Mouse (Mus musculus) forebrain, embryonic 13.5 days (tissue): ENCODE measurements at regions not wholly inside any gene's neighbourhood (a gene's known extent, or its start where the extent isn't known, plus 50 kb on each side); places are given as distances from the start of the nearest gene placed in this dataset.
A peak's percentile ranks its signal among the peaks of the same experiment; 100 is the strongest.

Experiments used
- ATAC-seq: fragments of 200-750 bp; cut with Nextera tagmentation; 2 replicates; pipeline ENCODE4 v1.8.0; 2017
- H3K27ac ChIP-seq: fragments of 300-500 bp; sonication (generic); 2 replicates; pipeline ENCODE4 v1.5.1; 2015; ENCODE audit warnings: inconsistent platforms, mild to moderate bottlenecking, moderate library complexity
- H3K27me3 ChIP-seq: fragments of 300-500 bp; sonication (generic); 2 replicates; pipeline ENCODE4 v1.6.1; 2015; ENCODE audit warnings: mild to moderate bottlenecking, inconsistent platforms
- H3K36me3 ChIP-seq: fragments of 300-500 bp; sonication (generic); 2 replicates; pipeline ENCODE4 v1.6.1; 2015; ENCODE audit warnings: mild to moderate bottlenecking, inconsistent platforms; ENCODE audit not compliant: poor library complexity, severe bottlenecking
- H3K4me1 ChIP-seq: fragments of 300-500 bp; sonication (generic); 2 replicates; pipeline ENCODE4 v1.6.1; 2015; ENCODE audit warnings: inconsistent platforms
- H3K4me2 ChIP-seq: fragments of 300-500 bp; sonication (generic); 2 replicates; pipeline ENCODE4 v1.6.1; 2015; ENCODE audit warnings: inconsistent platforms, mild to moderate bottlenecking, moderate library complexity
- H3K4me3 ChIP-seq: fragments of 300-500 bp; sonication (generic); 2 replicates; pipeline ENCODE4 v1.5.1; 2015; ENCODE audit warnings: mild to moderate bottlenecking, inconsistent platforms
- H3K9ac ChIP-seq: fragments of 300-500 bp; sonication (generic); 2 replicates; pipeline ENCODE4 v1.6.1; 2015; ENCODE audit warnings: mild to moderate bottlenecking, inconsistent platforms
- H3K9me3 ChIP-seq: fragments of 300-500 bp; sonication (generic); replicated peaks from 2 replicates; pipeline ENCODE4 v1.6.1; 2016; ENCODE audit warnings: inconsistent platforms
- WGBS: fragments of 180-500 bp; shearing (Covaris S2); methylation state at CpG from one replicate; pipeline ENCODE4 v1.1.7; 2015; 5-methylcytosine and 5-hydroxymethylcytosine counted together

GRCm38 (mm10) chr4:50291397-50291945 lies 445.9 kb upstream of the Grin3a start:
- no peaks in the 10 kb centered on the region for H3K4me1 ChIP-seq
- H3K36me3 ChIP-seq: no peaks in the 10 kb centered on the region

GRCm38 (mm10) chr4:50286602-50287001 lies 441.1 kb upstream of the Grin3a start:
- Histone ChIP-seq H3K9ac (no peak overlapping the region), H3K36me3 (no peaks in the 10 kb centered on the region), H3K27ac (no peak overlapping the region), H3K27me3 (no peaks in the 10 kb centered on the region), H3K4me2 (no peak overlapping the region), H3K9me3 (no peaks in the 10 kb centered on the region), H3K4me3 (no peak overlapping the region), H3K4me1 (no peaks in the 10 kb centered on the region)
- 75% methylated on average over 2 of the region's 2 CpGs for WGBS
- no peak for ATAC-seq

More at GRCm38 (mm10) chr4:50291397-50291945, 445.9 kb upstream of the Grin3a start:
- Histone ChIP-seq H3K27ac (no peak overlapping the region), H3K4me3 (no peak overlapping the region), H3K9ac (no peak overlapping the region), H3K27me3 (no peaks in the 10 kb centered on the region), H3K4me2 (no peak overlapping the region), H3K9me3 (no peaks in the 10 kb centered on the region)
- WGBS: 79% methylated on average over 3 of the region's 3 CpGs
- ATAC-seq: peak; percentile 57; the same call in 1 of the 2 replicates

DNA sequence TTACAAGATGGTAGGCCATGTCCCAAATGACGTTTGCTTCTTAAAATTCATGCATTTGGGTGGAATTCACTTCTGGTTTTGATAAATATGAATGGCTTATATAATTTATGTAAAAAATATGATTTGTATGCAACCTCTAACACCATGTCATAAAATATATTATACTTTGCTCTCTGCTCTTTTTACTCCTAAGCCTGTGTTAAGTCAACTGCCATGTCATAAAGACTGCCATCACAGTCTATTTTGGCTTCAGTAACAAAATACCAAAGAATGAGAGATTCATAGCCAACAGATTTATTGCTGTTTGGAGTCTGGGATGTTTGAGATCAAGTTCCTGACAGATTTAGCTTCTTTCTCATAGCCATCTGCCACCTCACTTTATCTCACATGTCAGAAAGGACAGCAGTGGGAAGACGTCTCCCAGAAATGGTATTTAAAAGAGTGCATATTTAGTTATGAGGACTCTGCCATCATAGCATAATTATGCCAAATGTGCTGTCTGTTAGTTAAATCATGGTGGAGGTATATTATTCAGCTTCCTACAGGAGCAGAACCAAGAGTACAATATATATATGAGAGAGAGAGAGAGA lies 413.6 kb upstream of the Grin3a start:
- Histone ChIP-seq H3K4me3 (no peak overlapping the region), H3K9ac (no peak overlapping the region), H3K4me2 (no peak overlapping the region), H3K4me1 (no peaks in the 10 kb centered on the region), H3K9me3 (no peaks in the 10 kb centered on the region), H3K27ac (no peak overlapping the region), H3K27me3 (no peaks in the 10 kb centered on the region), H3K36me3 (no peaks in the 10 kb centered on the region)
- peak; percentile 59; the same call in 1 of the 2 replicates for ATAC-seq
- WGBS: 78% methylated on average over 2 of the region's 2 CpGs

DNA sequence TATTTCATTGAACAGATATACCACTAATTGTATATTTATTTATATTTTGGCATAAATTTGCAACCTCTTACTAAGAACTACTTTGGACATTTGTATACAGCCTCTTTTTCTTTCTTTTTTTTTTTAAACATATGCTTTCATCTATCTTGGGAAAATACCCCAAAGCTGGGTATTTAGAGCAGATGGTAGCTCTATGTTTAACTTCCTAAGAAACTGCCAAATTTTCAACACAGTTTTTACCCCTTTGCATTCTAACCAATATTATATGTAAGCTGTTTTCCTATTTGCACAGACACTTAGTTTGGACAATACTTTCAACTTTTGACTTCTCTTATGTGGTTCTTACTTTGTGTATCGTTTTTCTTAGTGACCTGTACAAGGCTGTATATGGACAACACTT lies 396.5 kb upstream of the Grin3a start:
- Histone ChIP-seq H3K27me3 (no peaks in the 10 kb centered on the region), H3K36me3 (no peaks in the 10 kb centered on the region), H3K4me3 (no peak overlapping the region), H3K9me3 (no peaks in the 10 kb centered on the region), H3K4me2 (no peak overlapping the region), H3K4me1 (no peaks in the 10 kb centered on the region), H3K9ac (no peak overlapping the region), H3K27ac (no peak overlapping the region)
- no peak for ATAC-seq
- WGBS: 73% methylated on average over 1 of the region's 1 CpGs

GRCm38 (mm10) chr4:50240951-50241350 lies 395.4 kb upstream of the Grin3a start:
- ATAC-seq: no peak
- no peaks in the 10 kb centered on the region for H3K27me3 ChIP-seq
- no peak overlapping the region for H3K4me3 ChIP-seq
- H3K27ac ChIP-seq: no peak overlapping the region
- H3K36me3 ChIP-seq: no peaks in the 10 kb centered on the region
- H3K9me3 ChIP-seq: no peaks in the 10 kb centered on the region
- H3K9ac ChIP-seq: no peak overlapping the region
- H3K4me1 ChIP-seq: no peaks in the 10 kb centered on the region
- H3K4me2 ChIP-seq: no peak overlapping the region
- 75% methylated on average over 2 of the region's 2 CpGs for WGBS

DNA sequence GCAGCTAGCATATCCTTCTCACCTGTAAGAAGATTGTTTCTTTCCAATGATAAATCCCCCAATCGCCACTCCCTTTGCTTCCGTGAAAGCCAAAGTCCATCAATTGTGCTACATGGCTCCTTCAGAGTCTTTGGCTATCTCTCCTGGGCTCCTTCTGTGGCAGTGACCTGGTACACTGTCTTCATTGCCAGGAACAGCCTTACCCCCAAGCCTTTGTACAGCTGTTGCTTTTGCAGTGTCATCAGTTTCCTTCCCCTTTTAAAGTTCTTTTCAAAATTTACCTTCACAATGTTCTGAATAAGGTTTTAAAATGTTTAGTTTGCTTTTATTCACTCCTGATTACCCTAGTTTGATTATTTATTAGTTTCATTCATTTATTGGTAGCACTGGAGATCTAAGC lies 393.8 kb upstream of the Grin3a start:
- no peak overlapping the region for H3K9ac ChIP-seq
- no peak overlapping the region for H3K27ac ChIP-seq
- no peaks in the 10 kb centered on the region for H3K4me1 ChIP-seq
- H3K4me2 ChIP-seq: no peak overlapping the region
- no peaks in the 10 kb centered on the region for H3K36me3 ChIP-seq
- ATAC-seq: no peak
- H3K9me3 ChIP-seq: no peaks in the 10 kb centered on the region
- 94% methylated on average over 2 of the region's 2 CpGs for WGBS
- no peaks in the 10 kb centered on the region for H3K27me3 ChIP-seq
- no peak overlapping the region for H3K4me3 ChIP-seq

- Histone ChIP-seq H3K9me3 (no peaks in the 10 kb centered on the region), H3K9ac (no peak overlapping the region), H3K4me3 (no peak overlapping the region), H3K4me1 (no peaks in the 10 kb centered on the region), H3K27me3 (no peaks in the 10 kb centered on the region), H3K36me3 (no peaks in the 10 kb centered on the region), H3K4me2 (no peak overlapping the region), H3K27ac (no peak overlapping the region)
- WGBS: 63% methylated on average over 3 of the region's 3 CpGs
- ATAC-seq: peak; percentile 45; the same call in 1 of the 2 replicates
Measured at GRCm38 (mm10) chr4:50235476-50235875, 389.9 kb upstream of the Grin3a start.

DNA sequence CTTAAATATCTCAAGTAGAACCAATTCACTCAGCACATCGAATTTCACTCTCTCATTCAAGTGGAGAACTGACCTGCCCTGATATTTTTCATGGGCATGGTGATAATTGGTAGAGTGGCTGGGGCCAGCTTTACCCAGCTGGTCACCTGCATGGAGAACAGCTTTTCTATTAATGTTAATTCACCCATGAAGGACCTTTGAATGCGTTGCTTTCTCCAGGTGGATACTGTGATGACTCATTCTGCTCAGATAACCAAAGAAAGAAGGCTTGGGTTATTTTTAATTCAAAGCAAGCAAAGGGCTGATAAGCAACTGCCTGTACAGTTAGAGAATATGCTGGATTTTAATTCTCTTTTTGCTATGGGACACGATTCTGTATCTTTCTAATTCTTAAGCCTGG lies 357.8 kb upstream of the Grin3a start:
- no peak for ATAC-seq
- Histone ChIP-seq H3K9me3 (no peaks in the 10 kb centered on the region), H3K4me3 (no peak overlapping the region), H3K27ac (no peak overlapping the region), H3K4me1 (no peaks in the 10 kb centered on the region), H3K36me3 (no peaks in the 10 kb centered on the region), H3K9ac (no peak overlapping the region), H3K27me3 (no peaks in the 10 kb centered on the region), H3K4me2 (no peak overlapping the region)
- WGBS: 55% methylated on average over 3 of the region's 3 CpGs

GRCm38 (mm10) chr4:50177196-50177595 lies 331.7 kb upstream of the Grin3a start:
- H3K4me1 ChIP-seq: no peaks in the 10 kb centered on the region
- no peaks in the 10 kb centered on the region for H3K9me3 ChIP-seq
- H3K4me3 ChIP-seq: no peak overlapping the region
- ATAC-seq: no peak
- H3K9ac ChIP-seq: no peak overlapping the region
- H3K36me3 ChIP-seq: no peaks in the 10 kb centered on the region
- H3K4me2 ChIP-seq: no peak overlapping the region
- H3K27ac ChIP-seq: no peak overlapping the region
- no peaks in the 10 kb centered on the region for H3K27me3 ChIP-seq

- Histone ChIP-seq H3K27me3 (no peaks in the 10 kb centered on the region), H3K4me1 (no peaks in the 10 kb centered on the region), H3K36me3 (no peaks in the 10 kb centered on the region), H3K9ac (no peak overlapping the region), H3K4me2 (no peak overlapping the region), H3K27ac (no peak overlapping the region), H3K9me3 (no peaks in the 10 kb centered on the region), H3K4me3 (no peak overlapping the region)
- WGBS: 89% methylated on average over 2 of the region's 2 CpGs
- no peak for ATAC-seq
Measured at GRCm38 (mm10) chr4:50176656-50177055, 331.1 kb upstream of the Grin3a start.

GRCm38 (mm10) chr4:50160893-50161292 lies 315.3 kb upstream of the Grin3a start:
- ATAC-seq: no peak
- Histone ChIP-seq H3K4me3 (no peak overlapping the region), H3K27me3 (no peaks in the 10 kb centered on the region), H3K9ac (no peak overlapping the region), H3K27ac (no peak overlapping the region), H3K9me3 (no peaks in the 10 kb centered on the region), H3K4me2 (no peak overlapping the region), H3K36me3 (no peaks in the 10 kb centered on the region), H3K4me1 (no peaks in the 10 kb centered on the region)
- 72% methylated on average over 2 of the region's 2 CpGs for WGBS

DNA sequence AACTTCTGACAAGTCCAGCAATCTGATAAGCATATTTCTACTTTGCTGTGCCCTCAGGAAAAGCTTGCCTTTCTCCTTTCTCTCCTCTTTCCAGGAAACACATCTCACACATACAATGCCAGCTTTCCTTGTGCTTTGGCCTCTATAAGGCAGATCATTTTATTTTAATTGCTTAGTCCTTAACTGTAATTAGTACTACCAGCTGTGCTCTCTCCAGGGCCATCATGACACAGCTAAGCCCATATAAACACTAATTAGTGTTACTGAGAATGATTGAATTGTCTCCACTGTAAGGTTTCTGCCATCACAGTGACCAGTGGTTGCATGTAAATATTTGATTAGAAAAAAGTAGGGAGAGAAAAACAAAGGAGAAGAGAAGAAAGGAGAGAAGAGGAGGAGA lies 300.4 kb upstream of the Grin3a start:
- no peak overlapping the region for H3K4me3 ChIP-seq
- no peaks in the 10 kb centered on the region for H3K4me1 ChIP-seq
- H3K9me3 ChIP-seq: no peaks in the 10 kb centered on the region
- no peak overlapping the region for H3K27ac ChIP-seq
- no peak overlapping the region for H3K4me2 ChIP-seq
- H3K36me3 ChIP-seq: no peaks in the 10 kb centered on the region
- H3K27me3 ChIP-seq: no peaks in the 10 kb centered on the region
- H3K9ac ChIP-seq: no peak overlapping the region
- ATAC-seq: peak; percentile 50; the same call in 1 of the 2 replicates

- WGBS: 71% methylated on average over 1 of the region's 1 CpGs
- no peak overlapping the region for H3K27ac ChIP-seq
- no peaks in the 10 kb centered on the region for H3K36me3 ChIP-seq
- H3K4me1 ChIP-seq: no peaks in the 10 kb centered on the region
- H3K27me3 ChIP-seq: no peaks in the 10 kb centered on the region
- no peak overlapping the region for H3K9ac ChIP-seq
- no peak for ATAC-seq
- H3K4me2 ChIP-seq: no peak overlapping the region
- H3K9me3 ChIP-seq: no peaks in the 10 kb centered on the region
- no peak overlapping the region for H3K4me3 ChIP-seq
Measured at GRCm38 (mm10) chr4:50130262-50130661, 284.7 kb upstream of the Grin3a start.
